Comparison of ENCODE assay signal across 27 mouse cellular contexts in the genomic region with DNA sequence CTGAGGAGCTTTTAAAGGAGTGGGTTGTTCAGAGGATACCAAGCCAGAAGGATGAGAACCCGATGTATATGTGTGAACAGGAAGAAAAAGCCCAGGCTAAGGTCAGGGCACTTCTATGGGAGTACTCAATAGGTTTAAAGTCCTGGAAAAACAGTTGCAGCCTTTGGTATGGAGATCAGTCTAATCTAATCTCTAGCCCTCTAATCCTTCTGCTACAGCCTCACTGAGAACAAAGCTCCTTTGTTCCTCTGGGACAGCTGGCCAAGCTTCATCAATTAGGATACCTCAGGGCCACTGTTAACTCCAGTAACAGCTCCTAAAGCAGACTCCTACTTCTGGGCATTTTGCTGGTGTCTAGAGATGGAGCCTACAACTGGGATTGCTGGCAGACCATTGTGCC.
DNase-seq lines count a peak whose midpoint lies in the region; ATAC-seq and TF ChIP-seq lines count a peak whose summit lies in the region.
"Had no signal": no experiment of that assay in that cellular context is flagged by ENCODE, and none has a peak within 500 bp of the region (broad histone marks: within the 10 kb centered on the region; RNA-seq: fewer than 3 reads in every experiment).

No protein-coding gene starts in this region.

- H3K27ac ChIP-seq in midbrain, embryonic 10.5 days (replicated peaks) = peak overlapping the region; percentile 55
- no peak overlapping the region for H3K27ac ChIP-seq in midbrain, embryonic 15.5 days
- H3K27ac ChIP-seq in intestine, embryonic 16.5 days (ENCODE audit: low read length) = no peak overlapping the region
- H3K27ac ChIP-seq in stomach, postnatal 0 days (replicated peaks) = no peak overlapping the region
- H3K27ac ChIP-seq in layer of hippocampus, adult 2 months = no peak overlapping the region
- H3K27ac ChIP-seq: forebrain, embryonic 13.5 days; heart, embryonic 15.5 days; hindbrain, postnatal 0 days; limb, embryonic 10.5 days; neural tube, embryonic 13.5 days had no signal

- no peak for ATAC-seq in midbrain, embryonic 15.5 days (replicated peaks)
- peak; percentile 87 for ATAC-seq in intestine, embryonic 16.5 days
- ATAC-seq in stomach, postnatal 0 days (ENCODE audit: low FRiP score, low TSS enrichment) = no peak
- no peak for ATAC-seq in megakaryocyte, adult 5-6 weeks (ENCODE audit: poor library complexity, severe bottlenecking)
- ATAC-seq: activated CD4-positive, CD25-positive, alpha-beta regulatory T cell, adult 4 months; forebrain, embryonic 13.5 days; hindbrain, postnatal 0 days; liver, postnatal 0 days had no signal

- WGBS in midbrain, embryonic 10.5 days = 37% methylated on average over 1 of the region's 1 CpGs
- WGBS in midbrain, embryonic 15.5 days = 30% methylated on average over 1 of the region's 1 CpGs
- WGBS in intestine, embryonic 16.5 days = 38% methylated on average over 1 of the region's 1 CpGs
- WGBS in stomach, postnatal 0 days = 42% methylated on average over 1 of the region's 1 CpGs

- H3K36me3 ChIP-seq in midbrain, embryonic 10.5 days = no peaks in the 10 kb centered on the region
- no peaks in the 10 kb centered on the region for H3K36me3 ChIP-seq in midbrain, embryonic 15.5 days (replicated peaks)
- no peaks in the 10 kb centered on the region for H3K36me3 ChIP-seq in intestine, embryonic 16.5 days (ENCODE audit: control insufficient read depth, insufficient read depth, low read length)
- H3K36me3 ChIP-seq in stomach, postnatal 0 days (ENCODE audit: control insufficient read depth, insufficient read depth, low read length) = no peaks in the 10 kb centered on the region
- H3K36me3 ChIP-seq: heart, embryonic 15.5 days; limb, embryonic 10.5 days; neural tube, embryonic 13.5 days had no signal

- no peak for TF ChIP-seq CTCF in stomach, postnatal 0 days (IDR thresholded peaks at IDR 0.05; ENCODE audit: low read depth)
- no peak for TF ChIP-seq CTCF in layer of hippocampus, adult 2 months (conservative IDR thresholded peaks at IDR 0.05)

- no peak overlapping the region for H3K9ac ChIP-seq in midbrain, embryonic 15.5 days
- H3K9ac ChIP-seq in intestine, embryonic 16.5 days (ENCODE audit: low read depth, low read length) = no peak overlapping the region
- H3K9ac ChIP-seq in stomach, postnatal 0 days (ENCODE audit: low read length) = no peak overlapping the region
- H3K9ac ChIP-seq: forebrain, embryonic 13.5 days; heart, embryonic 15.5 days; liver, postnatal 0 days; neural tube, embryonic 13.5 days had no signal

- DNase-seq in midbrain, embryonic 10.5 days (ENCODE audit: low spot score) = peak; percentile 20
- DNase-seq in ZHBTc4 (ENCODE audit: low read depth, low spot score) = peak; percentile 47
- peak; percentile 12 for DNase-seq in stomach, postnatal 0 days (ENCODE audit: low spot score)
- no peak for DNase-seq in layer of hippocampus, adult 2 months (ENCODE audit: low spot score in 2 of 2)
- DNase-seq: adrenal gland, postnatal 14 days; cerebellum, adult 11 months; cerebellum, postnatal 14 days; gastrocnemius, postnatal 14 days; heart, adult 18-20 months; heart, postnatal 4 days; kidney, adult 8-10 months; kidney, postnatal 14 days; layer of hippocampus, adult 9-11 months; liver, postnatal 0 days; lung, postnatal 10 days; right cerebral cortex, postnatal 14 days; thymus, postnatal 36 days had no signal

- no peaks in the 10 kb centered on the region for H3K9me3 ChIP-seq in midbrain, embryonic 10.5 days (replicated peaks)
- no peaks in the 10 kb centered on the region for H3K9me3 ChIP-seq in midbrain, embryonic 15.5 days
- H3K9me3 ChIP-seq in intestine, embryonic 16.5 days (ENCODE audit: control insufficient read depth, low read length) = no peaks in the 10 kb centered on the region
- no peaks in the 10 kb centered on the region for H3K9me3 ChIP-seq in stomach, postnatal 0 days (ENCODE audit: control insufficient read depth, low read length)
- H3K9me3 ChIP-seq: forebrain, embryonic 13.5 days; heart, embryonic 15.5 days; limb, embryonic 10.5 days; neural tube, embryonic 13.5 days had no signal

- TF ChIP-seq EP300 in stomach, postnatal 0 days (optimal IDR thresholded peaks at IDR 0.05) = no peak

- H3K4me2 ChIP-seq in midbrain, embryonic 15.5 days = no peak overlapping the region
- H3K4me2 ChIP-seq in intestine, embryonic 16.5 days (ENCODE audit: low read depth, low read length) = no peak overlapping the region
- no peak overlapping the region for H3K4me2 ChIP-seq in stomach, postnatal 0 days (replicated peaks; ENCODE audit: low read depth)
- H3K4me2 ChIP-seq: forebrain, embryonic 13.5 days; heart, embryonic 15.5 days; neural tube, embryonic 13.5 days had no signal

- no peak overlapping the region for H3K4me3 ChIP-seq in midbrain, embryonic 10.5 days
- no peak overlapping the region for H3K4me3 ChIP-seq in midbrain, embryonic 15.5 days
- H3K4me3 ChIP-seq in intestine, embryonic 16.5 days (ENCODE audit: low read length) = no peak overlapping the region
- no peak overlapping the region for H3K4me3 ChIP-seq in stomach, postnatal 0 days (ENCODE audit: low read depth, low read length)
- no peak overlapping the region for H3K4me3 ChIP-seq in layer of hippocampus, adult 2 months
- H3K4me3 ChIP-seq: erythroblast, embryonic 14.5 days; forebrain, embryonic 13.5 days; heart, embryonic 15.5 days; limb, embryonic 10.5 days; neural tube, embryonic 13.5 days had no signal

- H3K27me3 ChIP-seq in midbrain, embryonic 10.5 days (ENCODE audit: low read depth, poor library complexity, severe bottlenecking) = no peaks in the 10 kb centered on the region
- H3K27me3 ChIP-seq in midbrain, embryonic 15.5 days (replicated peaks) = no peaks in the 10 kb centered on the region
- no peaks in the 10 kb centered on the region for H3K27me3 ChIP-seq in intestine, embryonic 16.5 days (replicated peaks; ENCODE audit: control insufficient read depth, insufficient read depth, low read length)
- no peaks in the 10 kb centered on the region for H3K27me3 ChIP-seq in stomach, postnatal 0 days (ENCODE audit: control insufficient read depth, insufficient read depth, low read length)
- H3K27me3 ChIP-seq: forebrain, embryonic 13.5 days; heart, embryonic 15.5 days; neural tube, embryonic 13.5 days had no signal

- H3K4me1 ChIP-seq in midbrain, embryonic 10.5 days = no peaks in the 10 kb centered on the region
- H3K4me1 ChIP-seq in midbrain, embryonic 15.5 days = no peaks in the 10 kb centered on the region
- no peaks in the 10 kb centered on the region for H3K4me1 ChIP-seq in intestine, embryonic 16.5 days (ENCODE audit: control insufficient read depth, insufficient read depth, low read length)
- H3K4me1 ChIP-seq in stomach, postnatal 0 days (replicated peaks; ENCODE audit: control insufficient read depth, insufficient read depth) = no peaks in the 10 kb centered on the region
- H3K4me1 ChIP-seq: forebrain, embryonic 13.5 days; heart, embryonic 15.5 days; limb, embryonic 10.5 days; neural tube, embryonic 13.5 days had no signal

Comparison
In these comparisons a context has a peak if more than half of its experiments do, and no peak if none do; other contexts are left out.
1. DNase-seq: peak in midbrain, embryonic 10.5 days (single experiment), ZHBTc4 (single experiment) and stomach, postnatal 0 days (single experiment); none in layer of hippocampus, adult 2 months (0 of 2).